Mouse (Mus musculus): ENCODE measurements at regions not wholly inside any gene's neighbourhood (a gene's known extent, or its start where the extent isn't known, plus 50 kb on each side); places are given as distances from the start of the nearest gene placed in this dataset.
A peak's percentile ranks its signal among the peaks of the same experiment; 100 is the strongest.
"Not testable (repeated sequence)": the region's sequence is repeated elsewhere in the genome, so short reads cannot be mapped to it uniquely, and the experiment has no call there.

DNA sequence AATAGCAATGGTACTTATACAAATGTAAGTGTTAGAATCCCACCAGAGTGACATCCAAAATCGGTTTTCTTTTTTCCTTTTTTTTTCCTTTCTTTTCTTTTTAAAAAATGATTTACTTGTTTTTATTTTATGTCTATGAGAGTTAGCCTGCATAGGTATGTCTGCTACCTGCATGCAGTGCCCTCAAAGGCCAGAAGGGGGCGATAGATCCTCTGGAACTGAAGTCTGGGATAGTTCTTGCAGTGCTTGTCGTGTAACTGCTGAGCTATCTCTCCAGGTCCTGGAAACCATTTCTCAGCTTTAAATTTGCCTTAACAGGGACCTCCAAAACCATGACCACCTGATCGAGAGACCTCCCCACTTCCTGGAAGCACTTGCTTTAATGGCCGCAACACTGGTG is 93.8 kb downstream of the Defb7 start:
- intact Hi-C loops (cut with DNase I) = no loop called here
- DNase-seq (ENCODE audit: low spot score in 2 of 2) = no peak

- DNase-seq (ENCODE audit: low spot score in 2 of 2); intact Hi-C loops (cut with DNase I): not testable (repeated sequence)
Measured at GRCm38 (mm10) chr8:19601542-19601941, 106.6 kb downstream of the Defb7 start.

GRCm38 (mm10) chr8:19606586-19606985 is 111.7 kb downstream of the Defb7 start:
- DNase-seq (ENCODE audit: low spot score in 2 of 2) = no peak
- intact Hi-C loops (cut with DNase I) = no loop called here

GRCm38 (mm10) chr8:19627514-19627913 is 101.9 kb upstream of the 4930467E23Rik start:
- intact Hi-C loops (cut with DNase I) = no loop called here
- DNase-seq (ENCODE audit: low spot score in 2 of 2) = peak; percentile 27 to 63

DNA sequence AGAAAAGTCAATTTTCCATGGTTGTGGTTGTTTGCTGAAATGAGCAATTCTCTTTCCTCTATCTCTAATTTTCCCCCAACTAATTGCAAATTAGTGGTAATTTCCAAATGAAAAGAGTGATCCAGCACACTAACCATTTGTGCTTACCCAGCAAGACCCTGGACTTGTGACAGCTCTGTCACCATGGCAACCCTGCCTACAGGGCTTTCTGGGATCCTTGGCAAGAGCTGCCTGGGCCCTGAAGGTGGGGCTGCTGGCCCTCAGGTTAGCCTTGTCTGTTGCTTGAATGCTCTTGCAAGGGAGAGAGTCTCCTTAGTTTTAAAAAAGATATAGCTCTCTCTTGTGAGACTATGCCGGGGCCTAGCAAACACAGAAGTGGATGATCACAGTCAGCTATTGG is 80.8 kb upstream of the 4930467E23Rik start:
- intact Hi-C loops (cut with DNase I); DNase-seq (ENCODE audit: low spot score in 2 of 2): not testable (repeated sequence)
